ENCODE assay signal across 21 mouse cellular contexts in the genomic region with DNA sequence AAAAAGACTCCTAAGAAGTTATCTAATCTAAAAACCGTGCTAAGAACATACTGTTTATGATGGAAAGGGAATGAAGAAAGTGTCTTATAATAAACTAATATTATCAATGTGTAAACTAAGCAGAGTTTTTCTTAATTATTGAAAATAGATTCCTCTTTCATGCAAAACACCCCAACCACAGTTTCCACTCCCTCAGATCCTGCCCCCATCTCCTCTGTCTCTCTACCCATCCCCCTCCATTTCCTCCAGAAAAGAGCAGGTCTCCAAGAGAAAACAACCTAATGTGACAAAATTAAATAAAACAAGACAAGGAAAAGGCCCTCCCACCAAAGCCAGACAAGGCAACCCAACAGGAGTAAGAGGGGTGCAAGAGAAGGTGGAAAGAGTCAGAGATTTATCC.
DNase-seq lines count a peak whose midpoint lies in the region; ATAC-seq and TF ChIP-seq lines count a peak whose summit lies in the region.
"Had no signal": no experiment of that assay in that cellular context is flagged by ENCODE, and none has a peak within 500 bp of the region (broad histone marks: within the 10 kb centered on the region; RNA-seq: fewer than 3 reads in every experiment).

No protein-coding gene starts in this region.

- no peak for TF ChIP-seq POLR2A in CH12.LX (IDR thresholded peaks at IDR 0.05; ENCODE audit: low read depth, low read length)

- H3K4me1 ChIP-seq in CH12.LX (ENCODE audit: control insufficient read depth in 1 of 2, insufficient read depth in 2 of 2) = no peaks in the 10 kb centered on the region
- H3K4me1 ChIP-seq in intestine, embryonic 15.5 days (replicated peaks) = no peaks in the 10 kb centered on the region

- in situ Hi-C loops in CH12.LX (cut with MboI; ENCODE audit: low pct_ligation_motif_present, low pct_unique_long_range_greater_than_20kb, low sequenced_read_pairs) = no loop called here

- dilution Hi-C loops in CH12.LX (cut with MboI; ENCODE audit: extremely low pct_ligation_motif_present, extremely low pct_unique_long_range_greater_than_20kb, low sequenced_read_pairs) = no loop called here

- H3K36me3 ChIP-seq in CH12.LX (replicated peaks in 1 of 2; ENCODE audit: control insufficient read depth in 1 of 2, insufficient read depth in 1 of 2, low read length in 1 of 2) = no peaks in the 10 kb centered on the region
- no peaks in the 10 kb centered on the region for H3K36me3 ChIP-seq in intestine, embryonic 15.5 days
- H3K36me3 ChIP-seq: G1E had no signal

- H3K27me3 ChIP-seq in CH12.LX (replicated peaks) = no peaks in the 10 kb centered on the region
- H3K27me3 ChIP-seq in intestine, embryonic 15.5 days (replicated peaks) = no peaks in the 10 kb centered on the region
- H3K27me3 ChIP-seq: Patski had no signal

- TF ChIP-seq RAD21 in CH12.LX (IDR thresholded peaks at IDR 0.05; ENCODE audit: low read depth, low read length) = no peak

- TF ChIP-seq CTCF in CH12.LX (conservative IDR thresholded peaks at IDR 0.05 in 1 of 2, IDR thresholded peaks at IDR 0.05 in 1 of 2; ENCODE audit: low read depth in 2 of 2, low read length in 2 of 2) = no peak

- no peak overlapping the region for H3K27ac ChIP-seq in CH12.LX (ENCODE audit: insufficient read depth, low read depth)
- H3K27ac ChIP-seq in intestine, embryonic 15.5 days = no peak overlapping the region

- no peak overlapping the region for H3K4me3 ChIP-seq in CH12.LX (replicated peaks in 1 of 3; ENCODE audit: low read depth in 2 of 3, low read length in 2 of 3, poor library complexity in 1 of 3)
- no peak overlapping the region for H3K4me3 ChIP-seq in intestine, embryonic 15.5 days (replicated peaks)

- no peak overlapping the region for H3K9ac ChIP-seq in CH12.LX (ENCODE audit: insufficient read depth, low read depth)
- no peak overlapping the region for H3K9ac ChIP-seq in intestine, embryonic 15.5 days

- no peaks in the 10 kb centered on the region for H3K79me2 ChIP-seq in CH12.LX (replicated peaks; ENCODE audit: control insufficient read depth, extremely low read depth, insufficient read depth, poor library complexity, severe bottlenecking)

- peak; percentile 2 for DNase-seq in CH12.LX (ENCODE audit: extremely low read depth)
- DNase-seq in lung, postnatal 14 days = no peak
- DNase-seq: adrenal gland, adult 2 months; adrenal gland, adult 8-10 months; adrenal gland, postnatal 10 days; adrenal gland, postnatal 14 days; adrenal gland, postnatal 25 days; adrenal gland, postnatal 36 days; B cell, adult 2 months; cerebellum, adult 11 months; cerebellum, adult 11-12 months; cerebellum, adult 18-20 months; cerebellum, adult 2 months; cerebellum, adult 8-10 months had no signal

- H3K9me3 ChIP-seq in CH12.LX (replicated peaks; ENCODE audit: low read length) = no peaks in the 10 kb centered on the region
- H3K9me3 ChIP-seq in intestine, embryonic 15.5 days = no peaks in the 10 kb centered on the region
- H3K9me3 ChIP-seq: G1E had no signal

- 71% methylated on average over 1 of the region's 1 CpGs for WGBS in intestine, embryonic 15.5 days

- peak; percentile 69 for ATAC-seq in CD4-positive, CD25-positive, alpha-beta regulatory T cell, adult 4 months
- peak; percentile 60 for ATAC-seq in inflammation-experienced regulatory T-cells, adult 6 months
- no peak for ATAC-seq in megakaryocyte, adult 5-6 weeks (ENCODE audit: poor library complexity, severe bottlenecking)
- no peak for ATAC-seq in intestine, embryonic 15.5 days
- ATAC-seq: activated CD4-positive, CD25-positive, alpha-beta regulatory T cell, adult 4 months; Patski had no signal

- no peak overlapping the region for H3K4me2 ChIP-seq in CH12.LX (ENCODE audit: insufficient read depth, low read depth, poor library complexity, severe bottlenecking)
- H3K4me2 ChIP-seq in intestine, embryonic 15.5 days (replicated peaks) = no peak overlapping the region

- no peak for TF ChIP-seq EP300 in CH12.LX (IDR thresholded peaks at IDR 0.05; ENCODE audit: low read length)

TF ChIP-seq in CH12.LX, 34 proteins besides CTCF, POLR2A, EP300 and RAD21:
- TF ChIP-seq ZKSCAN1 (IDR thresholded peaks at IDR 0.05; ENCODE audit: borderline replicate concordance, low read depth, low read length) (no peak), MEF2A (IDR thresholded peaks at IDR 0.05; ENCODE audit: borderline replicate concordance, low read depth, low read length) (no peak), UBTF (IDR thresholded peaks at IDR 0.05; ENCODE audit: low read depth, low read length) (no peak), IRF4 (IDR thresholded peaks at IDR 0.05; ENCODE audit: low read depth, low read length) (no peak), JUND (conservative IDR thresholded peaks at IDR 0.05; ENCODE audit: low read depth, low read length) (no peak), NELFE (IDR thresholded peaks at IDR 0.05; ENCODE audit: low read depth, low read length) (no peak), HCFC1 (IDR thresholded peaks at IDR 0.05; ENCODE audit: low read depth, low read length) (no peak), ZMIZ1 (IDR thresholded peaks at IDR 0.05; ENCODE audit: low read depth, low read length) (no peak), SMC3 (IDR thresholded peaks at IDR 0.05; ENCODE audit: low read depth, low read length) (no peak), MAX (IDR thresholded peaks at IDR 0.05; ENCODE audit: low read length) (no peak), ZNF384 (IDR thresholded peaks at IDR 0.05; ENCODE audit: low read depth, low read length) (no peak), USF2 (conservative IDR thresholded peaks at IDR 0.05; ENCODE audit: low read depth, low read length) (no peak), PAX5 (IDR thresholded peaks at IDR 0.05; ENCODE audit: low read length) (no peak), CHD1 (IDR thresholded peaks at IDR 0.05; ENCODE audit: low read depth, low read length) (no peak), MYC (IDR thresholded peaks at IDR 0.05; ENCODE audit: low read depth, low read length) (no peak), BHLHE40 (IDR thresholded peaks at IDR 0.05; ENCODE audit: low read depth, low read length) (no peak)

Comparison
In these comparisons a context has a peak if more than half of its experiments do, and no peak if none do; other contexts are left out.
1. ATAC-seq: peak in CD4-positive, CD25-positive, alpha-beta regulatory T cell, adult 4 months (single experiment) and inflammation-experienced regulatory T-cells, adult 6 months (single experiment); none in megakaryocyte, adult 5-6 weeks (single experiment) and intestine, embryonic 15.5 days (single experiment).